Mouse (Mus musculus): ENCODE measurements at regions not wholly inside any gene's neighbourhood (a gene's known extent, or its start where the extent isn't known, plus 50 kb on each side); places are given as distances from the start of the nearest gene placed in this dataset.

DNA sequence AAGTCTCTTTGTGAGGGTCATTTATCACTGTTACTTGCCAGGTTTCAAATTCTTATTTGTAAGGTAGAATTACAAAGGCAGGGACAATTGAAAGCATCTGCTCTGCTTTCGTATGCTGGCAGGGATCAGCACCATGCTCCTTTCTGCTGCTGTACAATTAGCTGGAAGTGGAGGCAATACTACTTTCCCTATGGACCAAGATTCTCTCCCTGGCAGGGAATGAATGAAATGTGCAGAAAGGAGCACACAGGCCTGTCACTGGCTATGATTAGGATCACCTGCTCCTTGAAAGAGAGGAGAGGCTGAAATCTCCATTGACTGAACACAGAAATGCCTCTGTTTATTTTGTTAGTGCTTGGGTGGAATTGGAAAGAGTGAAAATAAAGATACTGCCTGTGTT, 427.8 kb upstream of the Pappa start:
- no peak for ATAC-seq (ENCODE audit: low read depth)
- H3K36me3 ChIP-seq (ENCODE audit: control insufficient read depth, insufficient read depth, low read length), result no peaks in the 10 kb centered on the region
- H3K27ac ChIP-seq (ENCODE audit: low read depth, low read length), result no peak overlapping the region
- 31% methylated on average over 1 of the region's 1 CpGs for WGBS
- H3K9me3 ChIP-seq (ENCODE audit: control insufficient read depth, low read length), result no peaks in the 10 kb centered on the region
- H3K9ac ChIP-seq (replicated peaks; ENCODE audit: low read depth, low read length), result no peak overlapping the region
- no peak overlapping the region for H3K4me3 ChIP-seq (ENCODE audit: low read depth, low read length)
- no peak overlapping the region for H3K4me2 ChIP-seq (ENCODE audit: low read depth, low read length)
- H3K4me1 ChIP-seq (ENCODE audit: control insufficient read depth, insufficient read depth, low read length), result no peaks in the 10 kb centered on the region
- H3K27me3 ChIP-seq (ENCODE audit: control insufficient read depth, insufficient read depth, low read length), result no peaks in the 10 kb centered on the region

GRCm38 (mm10) chr4:64723296-64723695, 400.7 kb upstream of the Pappa start:
- no peak for ATAC-seq (ENCODE audit: low read depth)
- WGBS, result 66% methylated on average over 3 of the region's 3 CpGs
- Histone ChIP-seq H3K27ac (ENCODE audit: low read depth, low read length) (no peak overlapping the region), H3K4me2 (ENCODE audit: low read depth, low read length) (no peak overlapping the region), H3K4me3 (ENCODE audit: low read depth, low read length) (no peak overlapping the region), H3K4me1 (ENCODE audit: control insufficient read depth, insufficient read depth, low read length) (no peaks in the 10 kb centered on the region), H3K36me3 (ENCODE audit: control insufficient read depth, insufficient read depth, low read length) (no peaks in the 10 kb centered on the region), H3K27me3 (ENCODE audit: control insufficient read depth, insufficient read depth, low read length) (no peaks in the 10 kb centered on the region), H3K9me3 (ENCODE audit: control insufficient read depth, low read length) (no peaks in the 10 kb centered on the region), H3K9ac (replicated peaks; ENCODE audit: low read depth, low read length) (no peak overlapping the region)

GRCm38 (mm10) chr4:64724851-64725250, 399.1 kb upstream of the Pappa start:
- H3K27ac ChIP-seq (ENCODE audit: low read depth, low read length), result no peak overlapping the region
- H3K36me3 ChIP-seq (ENCODE audit: control insufficient read depth, insufficient read depth, low read length), result no peaks in the 10 kb centered on the region
- H3K9me3 ChIP-seq (ENCODE audit: control insufficient read depth, low read length), result no peaks in the 10 kb centered on the region
- no peak overlapping the region for H3K4me3 ChIP-seq (ENCODE audit: low read depth, low read length)
- no peaks in the 10 kb centered on the region for H3K4me1 ChIP-seq (ENCODE audit: control insufficient read depth, insufficient read depth, low read length)
- no peak overlapping the region for H3K9ac ChIP-seq (replicated peaks; ENCODE audit: low read depth, low read length)
- H3K27me3 ChIP-seq (ENCODE audit: control insufficient read depth, insufficient read depth, low read length), result no peaks in the 10 kb centered on the region
- 66% methylated on average over 1 of the region's 1 CpGs for WGBS
- ATAC-seq (ENCODE audit: low read depth), result no peak
- H3K4me2 ChIP-seq (ENCODE audit: low read depth, low read length), result no peak overlapping the region

DNA sequence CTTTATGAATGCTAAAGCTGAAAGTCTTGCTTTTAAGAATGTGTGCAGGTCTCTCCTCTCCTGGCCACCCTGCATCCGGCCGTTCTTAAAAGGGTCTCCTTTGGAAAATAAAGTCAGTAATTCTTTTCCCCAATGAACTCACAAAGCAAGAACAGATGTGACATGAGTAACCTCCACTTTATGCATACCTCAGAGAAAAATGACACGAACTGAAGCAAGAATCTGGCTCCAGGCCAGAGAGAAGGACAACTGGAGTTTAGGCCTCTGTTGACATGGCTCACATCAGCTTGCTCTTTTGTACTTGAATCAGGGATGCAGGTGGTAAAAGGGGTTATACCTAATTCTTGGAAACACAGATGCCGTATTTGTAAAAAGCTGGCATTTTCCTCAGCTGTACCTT, 368.0 kb upstream of the Pappa start:
- WGBS, result 84% methylated on average over 4 of the region's 4 CpGs
- Histone ChIP-seq H3K9me3 (ENCODE audit: control insufficient read depth, low read length) (no peaks in the 10 kb centered on the region), H3K4me3 (ENCODE audit: low read depth, low read length) (no peak overlapping the region), H3K9ac (replicated peaks; ENCODE audit: low read depth, low read length) (no peak overlapping the region), H3K36me3 (ENCODE audit: control insufficient read depth, insufficient read depth, low read length) (no peaks in the 10 kb centered on the region), H3K4me2 (ENCODE audit: low read depth, low read length) (no peak overlapping the region), H3K4me1 (ENCODE audit: control insufficient read depth, insufficient read depth, low read length) (no peaks in the 10 kb centered on the region), H3K27me3 (ENCODE audit: control insufficient read depth, insufficient read depth, low read length) (no peaks in the 10 kb centered on the region), H3K27ac (ENCODE audit: low read depth, low read length) (no peak overlapping the region)
- no peak for ATAC-seq (ENCODE audit: low read depth)

- no peaks in the 10 kb centered on the region for H3K36me3 ChIP-seq (ENCODE audit: control insufficient read depth, insufficient read depth, low read length)
- no peak overlapping the region for H3K4me3 ChIP-seq (ENCODE audit: low read depth, low read length)
- no peaks in the 10 kb centered on the region for H3K27me3 ChIP-seq (ENCODE audit: control insufficient read depth, insufficient read depth, low read length)
- no peak overlapping the region for H3K27ac ChIP-seq (ENCODE audit: low read depth, low read length)
- H3K4me2 ChIP-seq (ENCODE audit: low read depth, low read length), result no peak overlapping the region
- no peaks in the 10 kb centered on the region for H3K9me3 ChIP-seq (ENCODE audit: control insufficient read depth, low read length)
- ATAC-seq (ENCODE audit: low read depth), result no peak
- WGBS, result 87% methylated on average over 1 of the region's 1 CpGs
- no peak overlapping the region for H3K9ac ChIP-seq (replicated peaks; ENCODE audit: low read depth, low read length)
- no peaks in the 10 kb centered on the region for H3K4me1 ChIP-seq (ENCODE audit: control insufficient read depth, insufficient read depth, low read length)
Observed at GRCm38 (mm10) chr4:64768610-64769009, 355.4 kb upstream of the Pappa start.

DNA sequence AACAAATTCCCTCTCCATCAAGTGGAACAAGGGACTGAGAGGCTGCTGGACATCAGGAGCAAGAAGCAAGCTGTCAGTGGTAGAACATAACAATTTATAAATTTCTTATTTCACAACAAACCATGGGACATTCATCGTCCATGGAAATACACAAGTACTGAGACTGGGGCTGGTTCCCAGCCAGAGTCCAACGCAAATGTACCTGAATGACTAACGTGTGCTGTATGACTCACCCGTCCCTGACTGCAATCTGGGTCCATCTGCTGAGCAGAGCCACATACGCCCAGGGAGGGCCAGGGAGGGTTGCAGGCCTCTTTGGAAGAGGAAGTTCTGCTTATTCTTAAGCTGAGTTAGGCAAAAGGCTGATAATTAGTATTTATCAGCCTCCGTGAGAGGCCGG, 320.1 kb upstream of the Pappa start:
- no peak overlapping the region for H3K9ac ChIP-seq (replicated peaks; ENCODE audit: low read depth, low read length)
- H3K27me3 ChIP-seq (ENCODE audit: control insufficient read depth, insufficient read depth, low read length), result no peaks in the 10 kb centered on the region
- H3K36me3 ChIP-seq (ENCODE audit: control insufficient read depth, insufficient read depth, low read length), result no peaks in the 10 kb centered on the region
- WGBS, result 88% methylated on average over 7 of the region's 7 CpGs
- no peak overlapping the region for H3K4me2 ChIP-seq (ENCODE audit: low read depth, low read length)
- no peaks in the 10 kb centered on the region for H3K4me1 ChIP-seq (ENCODE audit: control insufficient read depth, insufficient read depth, low read length)
- no peak overlapping the region for H3K4me3 ChIP-seq (ENCODE audit: low read depth, low read length)
- H3K9me3 ChIP-seq (ENCODE audit: control insufficient read depth, low read length), result no peaks in the 10 kb centered on the region
- no peak overlapping the region for H3K27ac ChIP-seq (ENCODE audit: low read depth, low read length)
- ATAC-seq (ENCODE audit: low read depth), result no peak

- Histone ChIP-seq H3K9me3 (ENCODE audit: control insufficient read depth, low read length) (no peaks in the 10 kb centered on the region), H3K9ac (replicated peaks; ENCODE audit: low read depth, low read length) (no peak overlapping the region), H3K4me2 (ENCODE audit: low read depth, low read length) (no peak overlapping the region), H3K27me3 (ENCODE audit: control insufficient read depth, insufficient read depth, low read length) (no peaks in the 10 kb centered on the region), H3K4me3 (ENCODE audit: low read depth, low read length) (no peak overlapping the region), H3K36me3 (ENCODE audit: control insufficient read depth, insufficient read depth, low read length) (no peaks in the 10 kb centered on the region), H3K27ac (ENCODE audit: low read depth, low read length) (no peak overlapping the region), H3K4me1 (ENCODE audit: control insufficient read depth, insufficient read depth, low read length) (no peaks in the 10 kb centered on the region)
- 82% methylated on average over 2 of the region's 2 CpGs for WGBS
- ATAC-seq (ENCODE audit: low read depth), result no peak
Observed at GRCm38 (mm10) chr4:64804996-64805395, 319.0 kb upstream of the Pappa start.

DNA sequence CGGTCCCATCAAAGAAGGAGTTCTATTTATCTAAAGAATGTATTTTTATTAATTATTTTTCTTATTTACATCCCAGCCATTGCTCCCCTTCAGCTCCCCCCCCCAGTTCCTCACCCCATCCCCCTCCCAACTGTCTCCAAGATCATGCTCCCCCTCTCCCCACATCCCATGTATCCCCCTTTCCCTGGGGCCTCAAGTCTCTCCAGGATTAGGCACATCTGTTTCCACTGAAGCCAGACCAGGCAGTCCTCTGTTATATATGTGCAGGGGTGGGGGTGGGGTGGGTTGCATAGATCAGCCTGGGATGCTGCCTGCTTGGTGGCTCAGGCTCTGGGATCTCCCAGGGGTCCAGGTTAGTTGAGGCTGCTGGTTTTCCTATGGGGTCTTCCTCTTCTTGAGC, 316.8 kb upstream of the Pappa start:
- H3K4me2 ChIP-seq (ENCODE audit: low read depth, low read length), result no peak overlapping the region
- H3K9me3 ChIP-seq (ENCODE audit: control insufficient read depth, low read length), result no peaks in the 10 kb centered on the region
- no peak for ATAC-seq (ENCODE audit: low read depth)
- no peak overlapping the region for H3K27ac ChIP-seq (ENCODE audit: low read depth, low read length)
- no peak overlapping the region for H3K4me3 ChIP-seq (ENCODE audit: low read depth, low read length)
- H3K4me1 ChIP-seq (ENCODE audit: control insufficient read depth, insufficient read depth, low read length), result no peaks in the 10 kb centered on the region
- 100% methylated on average over 1 of the region's 1 CpGs for WGBS
- no peaks in the 10 kb centered on the region for H3K27me3 ChIP-seq (ENCODE audit: control insufficient read depth, insufficient read depth, low read length)
- no peaks in the 10 kb centered on the region for H3K36me3 ChIP-seq (ENCODE audit: control insufficient read depth, insufficient read depth, low read length)
- H3K9ac ChIP-seq (replicated peaks; ENCODE audit: low read depth, low read length), result no peak overlapping the region

GRCm38 (mm10) chr4:64811974-64812373, 312.0 kb upstream of the Pappa start:
- no peak overlapping the region for H3K4me3 ChIP-seq (ENCODE audit: low read depth, low read length)
- no peaks in the 10 kb centered on the region for H3K27me3 ChIP-seq (ENCODE audit: control insufficient read depth, insufficient read depth, low read length)
- no peaks in the 10 kb centered on the region for H3K36me3 ChIP-seq (ENCODE audit: control insufficient read depth, insufficient read depth, low read length)
- no peaks in the 10 kb centered on the region for H3K4me1 ChIP-seq (ENCODE audit: control insufficient read depth, insufficient read depth, low read length)
- no peak overlapping the region for H3K9ac ChIP-seq (replicated peaks; ENCODE audit: low read depth, low read length)
- H3K27ac ChIP-seq (ENCODE audit: low read depth, low read length), result no peak overlapping the region
- H3K4me2 ChIP-seq (ENCODE audit: low read depth, low read length), result no peak overlapping the region
- ATAC-seq (ENCODE audit: low read depth), result no peak
- H3K9me3 ChIP-seq (ENCODE audit: control insufficient read depth, low read length), result no peaks in the 10 kb centered on the region

- Histone ChIP-seq H3K4me1 (ENCODE audit: control insufficient read depth, insufficient read depth, low read length) (no peaks in the 10 kb centered on the region), H3K27me3 (ENCODE audit: control insufficient read depth, insufficient read depth, low read length) (no peaks in the 10 kb centered on the region), H3K9me3 (ENCODE audit: control insufficient read depth, low read length) (no peaks in the 10 kb centered on the region), H3K36me3 (ENCODE audit: control insufficient read depth, insufficient read depth, low read length) (no peaks in the 10 kb centered on the region), H3K27ac (ENCODE audit: low read depth, low read length) (no peak overlapping the region), H3K4me2 (ENCODE audit: low read depth, low read length) (no peak overlapping the region), H3K4me3 (ENCODE audit: low read depth, low read length) (no peak overlapping the region), H3K9ac (replicated peaks; ENCODE audit: low read depth, low read length) (no peak overlapping the region)
- ATAC-seq (ENCODE audit: low read depth), result no peak
- WGBS, result 71% methylated on average over 4 of the region's 4 CpGs
Observed at GRCm38 (mm10) chr4:64812812-64813211, 311.2 kb upstream of the Pappa start.

Measured in neural tube, embryonic 14.5 days (tissue).